Mouse (Mus musculus) CH12.LX (cell line): ENCODE measurements around the gene 1110017D15Rik.

Source experiments
- CTCF ChIP-seq, 2 experiments: IDR thresholded peaks in 1 of 2; conservative IDR thresholded peaks in 1 of 2; 2 replicates each; pipeline ENCODE4 v1.5.1; 2011 to 2012; ENCODE audit warnings: low read depth in 2 of 2, low read length in 2 of 2, improper control_type of control experiment in 1 of 2, inconsistent platforms in 1 of 2, mild to moderate bottlenecking in 1 of 2, moderate library complexity in 1 of 2
- MAX ChIP-seq: IDR thresholded peaks from 2 replicates; pipeline ENCODE4 v1.6.1; 2011; ENCODE audit warnings: low read length, improper control_type of control experiment
- POLR2A ChIP-seq: IDR thresholded peaks from 2 replicates; pipeline ENCODE4 v1.6.1; 2011; ENCODE audit warnings: low read depth, mild to moderate bottlenecking, improper control_type of control experiment, low read length

DNA sequence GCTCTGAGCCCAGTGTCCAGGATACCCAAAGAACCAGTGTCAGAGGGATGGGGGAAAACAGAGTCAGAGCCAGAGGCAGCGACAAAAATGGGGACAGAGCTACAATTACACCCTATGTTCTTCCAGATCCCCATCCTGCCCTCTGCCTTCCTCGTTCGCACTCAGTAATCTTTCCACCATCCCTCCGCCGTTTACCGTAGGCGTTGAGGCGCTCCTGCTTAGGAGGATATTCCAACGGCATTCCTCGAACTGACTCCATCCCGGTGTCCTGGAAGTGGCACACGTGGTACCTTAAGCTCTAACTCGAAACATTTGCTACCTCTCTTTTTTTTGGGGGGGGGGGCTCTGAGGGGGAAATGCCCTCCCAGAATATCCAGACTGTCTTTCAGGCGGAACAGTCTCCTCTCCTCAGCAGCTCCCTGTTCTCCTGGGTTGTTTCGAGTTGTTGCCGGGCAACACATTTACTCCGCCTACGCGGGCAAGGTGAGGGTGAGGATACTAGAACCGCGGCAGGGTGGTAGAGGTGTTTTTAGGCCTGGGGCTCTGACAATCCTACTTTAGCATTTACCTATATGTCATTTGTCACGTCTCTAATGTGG is 9.7 kb downstream of the 1110017D15Rik start:
- TF ChIP-seq MAX (no peak), CTCF (conservative IDR thresholded peaks at IDR 0.05 in 1 of 2, IDR thresholded peaks at IDR 0.05 in 1 of 2; ENCODE audit: low read depth in 2 of 2, low read length in 2 of 2) (no peak), POLR2A (no peak)
